Mouse (Mus musculus) lung, postnatal 36 days (tissue): ENCODE measurements at regions not wholly inside any gene's neighbourhood (a gene's known extent, or its start where the extent isn't known, plus 50 kb on each side); places are given as distances from the start of the nearest gene placed in this dataset.
A peak's percentile ranks its signal among the peaks of the same experiment; 100 is the strongest.

Source experiments
- DNase-seq: peaks from one replicate; pipeline ENCODE4 v3.0.0; 2022; ENCODE audit warnings: mixed read lengths

DNA sequence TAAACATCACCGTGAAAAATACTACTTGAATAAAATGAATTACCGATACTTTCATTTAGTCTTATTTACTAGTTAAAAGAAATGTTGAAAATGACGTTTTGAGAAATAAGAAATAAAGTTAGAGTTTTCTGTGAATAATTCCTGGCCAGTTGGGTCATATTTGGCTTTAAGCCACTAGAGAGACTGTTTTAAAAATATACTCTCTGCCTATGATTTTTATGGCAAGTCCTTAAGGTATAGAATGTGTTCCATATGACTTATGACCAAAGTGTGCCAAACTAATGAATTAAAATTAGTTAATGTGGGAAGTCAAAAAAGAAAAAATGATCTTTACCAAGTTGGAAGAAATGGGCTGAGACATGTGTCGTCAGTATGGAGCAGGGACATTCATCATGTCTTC is 354.2 kb upstream of the Col3a1 start:
- no peak for DNase-seq

DNA sequence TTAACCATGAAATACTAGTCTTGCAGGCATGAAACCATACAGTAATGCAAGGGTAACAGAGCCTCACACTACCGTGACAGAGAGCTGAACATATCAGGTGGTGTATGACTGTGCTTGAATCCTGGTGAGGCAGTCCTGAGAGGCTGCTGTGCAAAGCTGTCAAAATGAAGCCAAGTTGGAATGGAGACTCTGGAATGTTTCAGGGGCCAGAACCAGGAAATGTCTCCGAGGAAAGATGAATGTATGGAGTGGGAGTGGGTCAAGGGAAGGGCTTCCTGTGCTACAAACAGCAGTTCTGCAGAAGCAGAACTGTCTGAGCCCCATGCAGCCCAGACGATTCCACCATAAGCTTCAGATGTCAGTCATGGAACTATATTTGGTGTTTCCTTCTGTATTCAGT is 324.2 kb upstream of the Col3a1 start:
- no peak for DNase-seq

DNA sequence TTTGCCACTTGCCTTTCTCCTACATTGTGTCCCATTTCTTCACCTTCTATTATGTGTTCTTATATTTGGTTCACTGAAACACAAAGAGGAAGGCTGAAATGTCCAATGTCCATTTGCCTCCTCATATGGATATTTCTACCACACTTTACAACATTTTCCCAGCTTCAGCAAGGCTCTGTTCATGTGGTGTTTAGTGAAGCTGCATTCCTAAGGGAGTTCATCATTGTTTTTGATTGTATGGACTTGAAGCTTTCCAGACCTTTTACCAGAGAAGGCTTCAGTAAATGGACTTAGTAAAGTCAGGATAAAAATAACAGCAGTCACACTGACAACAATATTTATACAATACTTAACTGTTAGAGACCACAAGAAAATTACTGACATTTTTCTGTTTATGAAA is 290.8 kb upstream of the Col3a1 start:
- DNase-seq = no peak

DNA sequence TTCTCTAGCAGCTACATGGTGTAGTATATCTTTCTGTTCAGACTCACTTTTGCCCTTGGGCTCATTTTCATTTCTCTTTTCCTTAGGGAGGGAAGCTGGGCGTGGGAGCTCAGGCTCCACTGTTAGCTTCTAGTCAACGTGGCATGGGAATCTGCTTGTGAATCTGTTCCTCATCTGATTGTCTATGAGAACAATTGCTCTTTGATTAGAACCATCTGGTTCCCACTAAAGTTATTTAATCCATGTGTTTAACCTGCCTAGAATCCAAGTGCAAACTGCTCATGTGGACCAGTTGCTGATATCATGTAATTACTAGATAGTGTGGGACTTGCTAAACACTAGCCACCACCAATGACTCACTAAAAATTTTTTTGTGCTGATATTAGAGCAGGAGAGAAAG is 290.1 kb upstream of the Col3a1 start:
- peak; percentile 0 for DNase-seq

DNA sequence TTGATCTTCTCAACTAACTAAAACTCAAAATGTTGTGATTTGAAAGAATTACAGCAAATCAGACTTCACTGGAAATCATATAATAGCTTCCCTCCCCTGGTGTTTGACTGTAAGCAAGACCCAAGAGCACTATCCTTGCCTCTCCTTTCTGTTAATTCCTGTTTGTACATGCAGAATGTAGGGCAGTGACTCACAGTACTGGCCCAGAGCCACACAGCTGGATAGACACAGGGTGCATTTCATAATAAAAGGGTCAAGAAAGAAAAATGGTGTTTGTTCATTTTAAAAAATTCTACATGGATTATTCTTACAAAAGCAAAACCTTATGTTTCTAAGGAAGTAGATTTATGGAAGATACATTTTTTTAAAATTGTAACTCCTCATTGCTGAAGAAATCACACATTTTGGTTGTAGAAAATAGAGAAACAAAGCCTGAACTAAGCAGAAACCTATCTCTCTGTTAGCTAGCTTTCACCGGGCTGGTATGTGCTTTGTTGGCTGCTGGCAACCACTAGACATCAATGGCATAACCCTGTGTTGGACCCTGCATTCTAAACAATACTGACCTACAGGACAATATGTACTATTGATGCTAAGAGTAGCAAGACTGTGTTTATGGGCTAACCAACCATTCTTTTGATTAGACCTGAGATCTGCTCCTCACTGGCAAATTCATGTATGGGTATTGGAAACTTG is 289.0 kb upstream of the Col3a1 start:
- peak; percentile 83 for DNase-seq

DNA sequence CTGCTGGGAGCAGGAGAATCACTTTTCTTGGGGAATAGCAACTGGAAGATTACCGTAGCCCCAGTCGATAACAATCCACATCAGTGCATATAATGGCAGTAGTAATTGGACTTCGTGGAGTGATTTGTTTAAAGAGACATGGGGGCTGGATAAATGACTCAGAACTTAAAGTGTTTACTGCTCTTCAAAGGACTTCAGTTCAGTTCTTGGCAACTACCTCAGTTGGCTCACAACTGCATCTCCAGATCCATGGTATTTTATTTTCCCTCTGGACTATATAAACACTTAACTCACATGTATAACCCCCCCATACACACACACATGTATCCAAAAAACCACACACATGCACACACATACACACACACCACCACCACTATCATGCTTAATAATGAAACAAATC is 288.0 kb upstream of the Col3a1 start:
- no peak for DNase-seq

DNA sequence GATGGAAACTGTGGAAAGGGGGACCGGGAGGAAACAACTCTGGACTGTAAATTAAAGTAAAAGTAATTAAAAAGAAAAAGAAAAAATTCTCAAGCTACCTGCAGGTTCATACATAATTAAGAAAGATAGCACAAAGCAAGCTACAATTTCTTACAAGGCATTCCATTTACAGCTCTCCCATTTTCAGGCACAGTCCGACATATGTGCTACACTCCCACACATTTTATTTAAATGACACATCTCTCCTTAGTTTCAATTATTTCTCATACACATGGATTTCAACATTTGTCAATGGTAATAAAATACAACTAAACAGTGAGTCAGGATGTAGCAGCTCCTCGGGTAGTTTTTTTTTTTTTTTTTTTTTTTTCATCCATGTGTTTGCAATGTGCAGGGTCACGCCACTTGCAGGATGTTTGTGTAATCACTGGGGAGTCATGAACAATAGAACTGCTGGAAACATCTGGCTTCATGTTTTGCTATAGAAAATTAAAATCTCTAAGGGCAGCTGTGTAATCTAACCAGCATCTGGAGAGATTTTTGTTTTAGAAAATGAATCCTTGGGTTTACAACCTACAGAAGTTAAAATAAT is 279.8 kb upstream of the Col3a1 start:
- DNase-seq = no peak

DNA sequence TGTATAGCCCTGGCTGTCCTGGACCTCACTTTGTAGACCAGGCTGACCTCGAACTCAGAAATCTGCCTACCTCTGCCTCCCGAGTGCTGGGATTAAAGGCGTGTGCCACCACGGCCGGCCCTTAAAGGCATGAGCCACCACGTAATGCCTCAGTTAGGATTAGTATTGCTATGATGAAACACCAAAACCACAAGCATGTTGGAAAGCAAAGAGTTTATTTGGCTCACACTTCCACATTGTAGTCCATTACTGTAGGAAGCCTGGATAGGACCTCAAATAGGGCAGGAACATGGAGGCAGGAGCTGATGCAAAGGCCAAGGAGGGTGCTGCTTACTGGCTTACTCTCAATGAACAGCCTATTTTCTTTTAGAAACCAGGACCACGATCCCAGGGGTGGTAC is 278.0 kb upstream of the Col3a1 start:
- DNase-seq = no peak

DNA sequence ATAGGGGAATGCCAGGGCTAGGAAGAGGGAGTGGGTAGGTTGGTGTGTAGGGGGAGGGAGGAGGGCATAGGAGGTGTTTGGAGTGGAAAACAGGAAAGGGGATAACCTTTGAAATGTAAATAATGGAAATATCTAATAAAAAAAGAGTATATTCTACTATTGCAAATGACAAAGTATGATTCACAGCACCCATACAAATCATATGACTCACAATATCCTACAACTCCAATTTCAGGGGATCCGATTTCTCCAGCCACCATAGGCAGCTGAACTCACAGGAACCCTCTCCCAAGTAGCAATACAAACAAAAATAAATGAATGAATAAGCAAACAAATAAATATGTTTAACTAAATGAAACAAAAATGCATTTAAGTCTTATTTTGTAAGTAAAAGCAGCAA is 270.0 kb upstream of the Col3a1 start:
- DNase-seq = no peak

DNA sequence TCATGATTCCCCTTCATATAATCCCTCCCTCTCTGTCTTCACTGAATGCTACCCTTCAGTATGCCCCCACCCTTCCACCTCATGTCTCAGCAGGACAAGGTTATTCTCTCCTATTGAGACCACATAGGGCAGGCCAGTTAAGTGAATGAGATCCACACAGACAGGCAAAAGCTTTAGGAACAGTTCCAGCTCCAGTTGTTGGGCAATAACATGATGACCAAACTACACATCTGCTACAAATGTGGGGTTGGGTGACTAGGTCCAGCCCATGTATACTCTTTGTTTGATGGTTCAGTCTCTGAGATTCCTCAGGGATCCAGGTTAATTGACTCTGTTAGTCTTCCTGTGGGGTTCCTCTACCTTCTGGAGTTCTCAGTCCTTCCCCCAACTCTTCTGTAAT is 269.5 kb upstream of the Col3a1 start:
- peak; percentile 4 for DNase-seq

DNA sequence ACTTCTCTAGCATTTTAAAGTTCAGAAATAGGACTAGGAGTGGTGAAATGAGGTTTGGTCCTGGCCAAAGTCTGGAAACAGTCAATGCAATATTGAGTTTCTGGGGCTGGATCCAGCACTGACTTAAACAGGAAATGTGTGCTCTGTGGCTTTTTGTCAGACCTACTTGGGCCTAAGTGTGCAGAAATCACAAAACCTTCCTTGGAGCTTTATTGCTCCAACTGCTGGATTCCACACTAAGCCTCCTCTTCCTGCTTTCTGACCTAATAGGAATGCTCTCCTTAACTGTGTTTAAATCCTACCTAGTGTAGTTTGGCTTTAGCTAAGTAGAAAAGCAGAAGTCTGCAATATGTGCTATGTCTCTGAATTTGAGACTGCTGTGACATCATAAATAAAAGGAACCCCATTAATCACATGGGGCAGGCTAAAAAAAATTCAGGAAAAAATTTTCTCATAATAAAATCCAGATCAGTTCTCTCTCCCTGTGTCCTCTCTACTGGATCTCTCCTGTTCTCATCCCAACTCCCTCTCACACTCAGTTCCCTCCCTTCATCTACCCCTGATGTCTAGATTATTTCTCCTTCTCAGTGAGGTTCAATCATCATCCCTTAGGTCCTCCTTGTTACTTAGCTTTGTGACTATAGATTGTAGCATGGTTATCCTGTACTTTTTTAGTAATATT is 268.0 kb upstream of the Col3a1 start:
- peak; percentile 9 for DNase-seq

DNA sequence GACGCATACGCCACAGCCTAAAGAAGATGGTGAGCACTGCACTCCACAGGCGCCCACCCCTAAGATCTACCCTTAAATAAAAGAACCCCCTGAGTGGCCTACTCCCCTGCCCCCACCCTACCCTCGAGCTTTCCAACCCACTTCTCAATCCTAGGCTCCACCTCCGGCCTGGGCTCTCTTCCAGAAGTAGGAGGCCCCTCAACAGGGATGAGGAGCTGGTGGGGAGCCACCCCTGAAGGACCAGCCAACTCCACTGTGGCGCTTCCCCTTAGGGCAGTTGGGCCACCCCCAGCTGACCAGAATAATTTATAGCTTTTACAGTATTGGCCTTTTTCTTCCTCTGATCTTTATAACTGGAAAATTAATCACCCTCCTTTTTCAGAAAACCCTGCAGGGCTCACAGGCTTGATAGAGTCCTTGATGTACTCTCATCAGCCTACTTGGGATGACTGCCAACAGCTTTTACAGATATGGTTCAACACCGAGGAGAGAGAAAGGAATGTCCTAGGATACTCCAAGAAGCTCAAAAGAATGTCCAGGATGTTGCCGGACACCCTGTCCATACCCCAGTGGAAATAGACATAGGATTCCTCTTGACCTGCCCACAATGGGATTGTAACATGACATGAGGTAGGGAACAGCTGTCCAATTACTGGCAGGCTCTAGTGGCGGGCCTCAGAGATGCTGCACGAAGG is 220.3 kb upstream of the Col3a1 start:
- peak; percentile 3 for DNase-seq

DNA sequence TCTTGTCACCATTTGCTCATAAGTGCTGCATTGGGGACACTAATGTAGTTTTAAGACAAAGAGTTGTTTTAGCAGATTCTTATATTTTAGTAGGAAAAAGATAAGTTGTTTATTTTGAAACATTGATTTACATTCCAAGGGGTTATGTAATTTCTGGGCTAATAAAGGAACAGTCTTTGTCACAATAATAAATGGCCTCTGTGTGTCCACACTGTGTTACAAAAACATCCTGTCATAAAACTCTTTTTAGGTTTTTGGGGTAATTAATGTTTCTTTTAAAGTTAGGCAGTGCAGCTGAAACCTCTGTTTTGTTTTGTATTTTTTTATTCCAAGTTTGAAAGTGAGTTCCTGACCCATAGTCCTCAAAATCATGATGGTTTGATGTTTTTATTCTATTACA is 210.4 kb upstream of the Col3a1 start:
- DNase-seq = no peak

DNA sequence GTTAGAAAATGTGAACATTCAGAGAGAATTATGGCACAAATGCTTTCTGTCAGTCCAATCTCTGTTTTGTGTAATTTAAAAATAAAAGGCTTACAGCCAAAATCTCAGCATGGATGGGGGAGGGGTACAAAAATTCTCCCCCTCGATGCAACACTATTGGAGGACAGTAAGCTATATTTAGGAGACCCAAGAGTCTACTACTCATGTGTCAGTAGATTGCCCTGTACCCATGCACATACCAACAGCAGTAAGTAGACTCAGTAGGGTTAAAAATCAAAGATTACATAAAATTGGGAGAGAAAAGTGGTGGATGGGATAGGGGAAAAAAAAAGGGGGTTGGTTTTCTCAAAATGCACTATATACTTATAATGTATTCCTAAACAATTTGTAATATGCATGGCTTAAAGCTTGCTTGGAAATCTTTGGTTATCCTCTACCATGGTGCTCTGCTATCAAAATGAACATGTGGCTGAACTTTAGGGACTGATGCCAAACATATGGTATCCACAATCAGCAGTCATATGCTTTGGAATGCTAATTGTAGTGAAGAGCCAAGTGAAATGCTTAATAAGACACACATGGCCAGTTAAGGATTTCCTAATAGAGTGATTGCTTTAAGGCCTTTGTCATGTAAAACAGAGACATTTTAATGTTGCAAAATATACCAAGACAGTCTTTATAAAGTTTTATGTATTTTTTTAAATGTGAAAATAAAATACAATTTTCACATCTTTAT is 194.8 kb upstream of the Col3a1 start:
- peak; percentile 8 for DNase-seq

DNA sequence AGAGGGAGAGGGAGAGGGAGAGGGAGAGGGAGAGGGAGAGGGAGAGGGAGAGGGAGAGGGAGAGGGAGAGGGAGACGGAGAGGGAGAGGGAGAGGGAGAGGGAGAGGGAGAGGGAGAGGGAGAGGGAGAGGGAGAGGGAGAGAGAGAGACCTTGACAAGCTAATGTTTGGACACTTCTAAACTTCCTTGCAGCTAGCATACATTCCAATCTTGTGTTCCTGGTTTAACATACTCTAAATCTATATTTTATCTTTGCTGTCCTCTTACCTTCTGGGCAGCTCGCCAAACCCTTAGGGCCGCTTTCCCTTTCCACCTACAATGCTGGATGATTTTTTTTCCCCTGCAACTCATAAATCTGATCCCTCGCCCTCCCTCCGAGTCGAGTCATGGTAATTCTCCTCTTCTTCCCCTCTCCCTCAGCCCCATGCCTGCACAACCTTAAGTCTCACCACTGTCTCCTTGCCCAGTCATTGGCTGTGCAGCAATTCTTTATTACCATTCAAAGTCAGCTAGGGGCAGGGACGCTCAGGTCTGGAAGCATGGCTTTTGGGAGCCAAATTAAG is 176.1 kb upstream of the Col3a1 start:
- DNase-seq = no peak

DNA sequence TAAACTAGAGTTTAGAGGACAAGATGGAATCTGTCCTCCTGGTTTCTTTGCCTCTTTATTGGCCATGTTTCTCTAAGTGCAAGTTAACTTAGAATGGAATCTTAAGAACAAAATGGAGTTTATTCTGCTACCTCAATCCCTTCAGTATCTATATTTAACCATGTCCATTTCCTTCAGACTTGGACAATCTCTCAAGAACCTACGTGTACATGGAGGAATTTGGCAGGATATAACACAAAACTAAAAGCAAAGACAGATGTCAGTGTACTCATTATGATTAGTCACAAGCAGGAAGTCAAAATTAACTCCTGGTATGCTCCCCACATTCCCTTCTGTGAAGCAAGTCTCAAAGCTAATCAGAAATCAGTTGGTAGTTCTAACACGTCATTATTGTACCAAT is 164.3 kb upstream of the Col3a1 start:
- DNase-seq = no peak

DNA sequence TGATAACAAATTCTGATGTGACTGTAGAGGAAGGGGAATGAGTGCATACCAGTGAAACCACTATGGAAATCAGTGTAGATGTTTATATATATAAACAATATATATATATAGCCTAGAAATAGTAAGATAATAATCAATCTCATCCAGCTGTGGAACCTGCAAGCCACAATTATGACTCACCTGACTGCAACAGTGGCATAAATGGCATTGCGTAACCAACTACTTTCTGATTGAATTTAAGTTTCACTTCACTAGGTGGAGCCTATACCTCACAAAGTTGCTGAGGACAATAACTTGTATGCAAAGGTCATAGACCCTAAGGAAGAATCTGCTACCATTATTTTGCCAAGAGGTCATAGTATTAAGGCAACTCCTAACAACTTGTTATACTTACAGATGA is 129.7 kb upstream of the Col3a1 start:
- no peak for DNase-seq

DNA sequence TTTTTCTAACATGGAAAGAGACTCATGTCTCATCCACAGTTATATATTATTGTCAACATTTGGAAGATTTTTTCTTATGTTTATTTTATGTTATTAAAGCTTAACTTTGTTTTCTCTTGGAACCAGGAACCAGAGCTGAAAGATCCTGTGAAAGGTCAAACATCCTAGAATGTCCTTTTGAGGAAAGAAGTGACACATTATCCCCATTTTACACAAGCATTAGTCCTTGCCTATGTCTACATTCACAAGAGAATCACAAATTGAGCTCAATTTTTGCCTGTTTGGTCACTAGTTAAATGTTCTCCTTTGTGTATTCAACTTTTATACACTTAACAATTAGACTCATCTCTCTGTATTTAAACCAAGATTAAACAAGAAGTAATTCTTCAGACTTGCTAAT is 126.0 kb upstream of the Col3a1 start:
- no peak for DNase-seq

DNA sequence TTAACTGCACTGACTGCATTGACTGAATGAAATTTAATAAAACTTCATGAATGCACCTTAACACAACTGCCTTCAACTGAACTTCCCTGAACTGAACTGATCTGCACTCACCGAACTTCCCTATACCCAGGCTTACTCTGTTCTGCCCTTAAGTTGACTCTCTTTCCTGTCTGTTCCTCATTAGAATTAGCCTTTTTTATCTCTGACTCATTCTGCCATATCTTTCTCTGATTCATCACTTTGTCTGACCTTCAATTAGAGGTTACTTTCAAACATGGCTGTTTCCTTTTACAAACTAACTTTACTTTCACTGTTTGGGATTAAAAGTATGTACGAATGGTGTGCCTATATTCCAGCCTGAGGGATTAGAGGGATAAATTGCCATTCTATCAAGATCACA is 103.4 kb upstream of the Col3a1 start:
- no peak for DNase-seq

DNA sequence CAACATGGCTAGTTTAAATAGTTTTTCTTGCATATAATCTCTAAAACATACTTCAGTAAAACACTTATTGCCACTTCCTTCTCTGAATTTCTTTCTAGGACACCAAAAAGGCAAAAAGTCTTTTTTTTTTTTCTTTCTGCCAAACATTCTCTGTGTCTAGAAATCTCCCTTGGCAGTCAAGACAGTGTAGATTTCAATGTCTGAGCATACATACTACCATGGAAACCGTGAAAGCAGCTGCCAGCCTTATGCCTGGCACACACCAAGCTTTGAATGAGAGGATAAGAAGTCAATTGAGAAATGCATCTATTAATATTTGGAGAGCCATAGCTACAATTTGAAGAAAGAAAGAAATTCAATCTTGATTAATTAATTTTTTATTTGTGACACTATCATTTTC is 95.1 kb upstream of the Col3a1 start:
- no peak for DNase-seq
